Mouse (Mus musculus): Measurements from ENCODE around the gene Safb.

Gene Safb

GRCm38 (mm10) chr17:56560131-56560530 is 24.5 kb upstream of the Safb start:
- no peak for DNase-seq (ENCODE audit: low read depth)

GRCm38 (mm10) chr17:56561866-56562265 is 22.8 kb upstream of the Safb start:
- no peak for DNase-seq (ENCODE audit: low read depth)

GRCm38 (mm10) chr17:56566293-56566692 is 18.3 kb upstream of the Safb start:
- DNase-seq (ENCODE audit: low read depth), result no peak

GRCm38 (mm10) chr17:56566918-56567317 is 17.7 kb upstream of the Safb start:
- no peak for DNase-seq (ENCODE audit: low read depth)

- DNase-seq (ENCODE audit: low read depth), result no peak
These were observed 17.3 kb upstream of the Safb start for GRCm38 (mm10) chr17:56567370-56567769.

- DNase-seq (ENCODE audit: low read depth), result no peak
These were observed 14.3 kb upstream of the Safb start for GRCm38 (mm10) chr17:56570287-56570686.

GRCm38 (mm10) chr17:56572154-56572553 is 12.5 kb upstream of the Safb start:
- no peak for DNase-seq (ENCODE audit: low read depth)

- no peak for DNase-seq (ENCODE audit: low read depth)
These were observed 11.7 kb upstream of the Safb start for GRCm38 (mm10) chr17:56572939-56573338.

GRCm38 (mm10) chr17:56583071-56583470 is 1.6 kb upstream of the Safb start:
- no peak for DNase-seq (ENCODE audit: low read depth)

- DNase-seq (ENCODE audit: low read depth), result no peak
These were observed 891 bp upstream of the Safb start for GRCm38 (mm10) chr17:56583611-56584256.

GRCm38 (mm10) chr17:56585171-56585821 is 671 bp downstream of the Safb start:
- no peak for DNase-seq (ENCODE audit: low read depth)

GRCm38 (mm10) chr17:56587773-56588172 is 3.1 kb downstream of the Safb start:
- DNase-seq (ENCODE audit: low read depth), result no peak

GRCm38 (mm10) chr17:56588921-56589320 is 4.3 kb downstream of the Safb start:
- DNase-seq (ENCODE audit: low read depth), result no peak

- DNase-seq (ENCODE audit: low read depth), result no peak
These were observed 7.9 kb downstream of the Safb start for GRCm38 (mm10) chr17:56592553-56592952.

- DNase-seq (ENCODE audit: low read depth), result no peak
These were observed 9.1 kb downstream of the Safb start for GRCm38 (mm10) chr17:56593527-56594271.

- no peak for DNase-seq (ENCODE audit: low read depth)
These were observed 18.8 kb downstream of the Safb start for GRCm38 (mm10) chr17:56603186-56604069.

GRCm38 (mm10) chr17:56604070-56604380 is 19.4 kb downstream of the Safb start:
- DNase-seq (ENCODE audit: low read depth), result no peak

GRCm38 (mm10) chr17:56604422-56604821 is 19.8 kb downstream of the Safb start:
- DNase-seq (ENCODE audit: low read depth), result no peak

- DNase-seq (ENCODE audit: low read depth), result no peak
These were observed 20.8 kb downstream of the Safb start for GRCm38 (mm10) chr17:56605431-56605830.

GRCm38 (mm10) chr17:56607521-56608062 is 23.0 kb downstream of the Safb start:
- no peak for DNase-seq (ENCODE audit: low read depth)

GRCm38 (mm10) chr17:56608699-56609098 is 24.1 kb downstream of the Safb start:
- DNase-seq (ENCODE audit: low read depth), result no peak

All from fibroblast of lung, adult 2 months (primary cell).